Comparison of ENCODE assay signal across 19 mouse cellular contexts in the genomic region with DNA sequence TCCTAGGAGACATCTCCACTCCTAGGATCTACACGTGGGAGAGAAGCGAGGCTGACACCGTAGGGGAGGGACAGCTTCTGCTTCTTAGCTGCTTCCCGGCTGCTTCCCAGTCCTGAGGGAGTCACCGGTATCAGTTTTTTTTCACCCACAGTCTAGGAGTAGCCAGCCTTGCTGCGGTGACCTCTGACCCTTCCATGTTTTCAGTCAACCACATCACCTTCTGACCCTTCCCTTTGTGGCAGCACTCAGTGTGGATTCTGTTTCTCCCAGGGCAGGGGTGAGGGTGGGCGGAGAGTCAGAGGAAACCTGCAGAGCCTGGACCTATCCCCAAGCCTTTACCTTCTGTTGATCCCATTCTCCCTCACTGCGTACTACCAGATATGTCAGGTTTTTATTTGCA.
DNase-seq lines count a peak whose midpoint lies in the region; ATAC-seq lines count a peak whose summit lies in the region.
"Had no signal": no experiment of that assay in that cellular context is flagged by ENCODE, and none has a peak within 500 bp of the region (broad histone marks: within the 10 kb centered on the region; RNA-seq: fewer than 3 reads in every experiment).

No protein-coding gene starts in this region.

- H3K4me1 ChIP-seq in kidney, embryonic 15.5 days, result peaks cover 21% of the 10 kb centered on the region
- H3K4me1 ChIP-seq in liver, embryonic 15.5 days (replicated peaks), result no peaks in the 10 kb centered on the region; the same call in 1 of the 2 replicates
- H3K4me1 ChIP-seq in forebrain, embryonic 15.5 days, result peaks cover 4% of the 10 kb centered on the region; the same call in 1 of the 2 replicates

- H3K4me2 ChIP-seq in kidney, embryonic 15.5 days, result no peak overlapping the region
- H3K4me2 ChIP-seq in liver, embryonic 15.5 days, result no peak overlapping the region
- no peak overlapping the region for H3K4me2 ChIP-seq in forebrain, embryonic 15.5 days (replicated peaks)
- H3K4me2 ChIP-seq: hindbrain, embryonic 15.5 days; limb, embryonic 13.5 days had no signal

- intact Hi-C loops in gastrocnemius, postnatal 14 days (cut with DNase I; ENCODE audit: low total_unique reads), result no loop called here

- H3K36me3 ChIP-seq in kidney, embryonic 15.5 days, result no peaks in the 10 kb centered on the region
- H3K36me3 ChIP-seq in liver, embryonic 15.5 days (replicated peaks), result no peaks in the 10 kb centered on the region
- no peaks in the 10 kb centered on the region for H3K36me3 ChIP-seq in forebrain, embryonic 15.5 days
- H3K36me3 ChIP-seq: forebrain, embryonic 10.5 days; hindbrain, embryonic 15.5 days; limb, embryonic 13.5 days had no signal

- no peaks in the 10 kb centered on the region for H3K9me3 ChIP-seq in kidney, embryonic 15.5 days (replicated peaks)
- no peaks in the 10 kb centered on the region for H3K9me3 ChIP-seq in liver, embryonic 15.5 days (replicated peaks)
- no peaks in the 10 kb centered on the region for H3K9me3 ChIP-seq in forebrain, embryonic 15.5 days
- H3K9me3 ChIP-seq: forebrain, embryonic 10.5 days; hindbrain, embryonic 15.5 days; limb, embryonic 13.5 days had no signal

- ATAC-seq in kidney, embryonic 15.5 days (replicated peaks; ENCODE audit: low FRiP score), result peak; percentile 53; the same call in 1 of the 2 replicates
- ATAC-seq in liver, embryonic 15.5 days (ENCODE audit: insufficient read depth), result peak; percentile 38
- no peak for ATAC-seq in forebrain, embryonic 15.5 days (replicated peaks)
- ATAC-seq: intestine, embryonic 16.5 days had no signal

- H3K27me3 ChIP-seq in kidney, embryonic 15.5 days, result no peaks in the 10 kb centered on the region
- no peaks in the 10 kb centered on the region for H3K27me3 ChIP-seq in liver, embryonic 15.5 days
- no peaks in the 10 kb centered on the region for H3K27me3 ChIP-seq in forebrain, embryonic 15.5 days
- H3K27me3 ChIP-seq: hindbrain, embryonic 15.5 days; limb, embryonic 13.5 days had no signal

- no peak overlapping the region for H3K9ac ChIP-seq in kidney, embryonic 15.5 days
- H3K9ac ChIP-seq in liver, embryonic 15.5 days, result no peak overlapping the region
- no peak overlapping the region for H3K9ac ChIP-seq in forebrain, embryonic 15.5 days (replicated peaks)
- H3K9ac ChIP-seq: hindbrain, embryonic 15.5 days; limb, embryonic 13.5 days had no signal

- no peak for DNase-seq in kidney, adult 8-10 months
- DNase-seq in brain, adult 2 months (ENCODE audit: low read depth, low spot score), result peak; percentile 41
- DNase-seq in embryo, embryonic 9.5 days (ENCODE audit: extremely low spot score), result peak; percentile 61
- no peak for DNase-seq in right cerebral cortex, postnatal 4 days
- DNase-seq in gastrocnemius, postnatal 14 days, result no peak
- DNase-seq: adrenal gland, postnatal 36 days; cerebellum, adult 9-10 months; heart, adult 11 months; heart, postnatal 36 days; kidney, postnatal 36 days; midbrain, embryonic 14.5 days; right cerebral cortex, postnatal 14 days had no signal

- H3K27ac ChIP-seq in kidney, embryonic 15.5 days, result no peak overlapping the region
- no peak overlapping the region for H3K27ac ChIP-seq in liver, embryonic 15.5 days (replicated peaks)
- no peak overlapping the region for H3K27ac ChIP-seq in forebrain, embryonic 15.5 days (replicated peaks)
- H3K27ac ChIP-seq: forebrain, embryonic 10.5 days; hindbrain, embryonic 15.5 days; limb, embryonic 13.5 days had no signal

- no peak overlapping the region for H3K4me3 ChIP-seq in kidney, embryonic 15.5 days (replicated peaks)
- H3K4me3 ChIP-seq in liver, embryonic 15.5 days (replicated peaks), result no peak overlapping the region
- no peak overlapping the region for H3K4me3 ChIP-seq in forebrain, embryonic 15.5 days
- H3K4me3 ChIP-seq: forebrain, embryonic 10.5 days; hindbrain, embryonic 15.5 days; limb, embryonic 13.5 days had no signal

- WGBS in kidney, embryonic 15.5 days, result 40% methylated on average over 8 of the region's 8 CpGs
- 57% methylated on average over 8 of the region's 8 CpGs for WGBS in liver, embryonic 15.5 days (ENCODE audit: insufficient replicate concordance)
- WGBS in forebrain, embryonic 15.5 days, result 74% methylated on average over 8 of the region's 8 CpGs

Comparison
In these comparisons a context has a peak if more than half of its experiments do, and no peak if none do; other contexts are left out.
1. DNase-seq: peak in brain, adult 2 months (single experiment) and embryo, embryonic 9.5 days (single experiment); none in kidney, adult 8-10 months (0 of 2), right cerebral cortex, postnatal 4 days (single experiment) and gastrocnemius, postnatal 14 days (single experiment).